Mouse (Mus musculus) kidney, adult 8-10 months (tissue): ENCODE data around the gene Prdm9.

Source experiments
- DNase-seq, 2 experiments: peaks; one replicate each; pipeline ENCODE4 v3.0.0; 2022

Gene Prdm9

GRCm38 (mm10) chr17:15526986-15527810 is 37.0 kb downstream of the Prdm9 start, which contains the start of gene Pdcd2:
Gene Pdcd2 (minus strand): TSS chr17:15527301.
- peak; percentile 96 for DNase-seq

- DNase-seq: no peak
Observed at GRCm38 (mm10) chr17:15526304-15526703, 37.9 kb downstream of the Prdm9 start.

- DNase-seq: no peak
Observed at GRCm38 (mm10) chr17:15518766-15519165, 45.4 kb downstream of the Prdm9 start.

- no peak for DNase-seq
Observed at GRCm38 (mm10) chr17:15518186-15518585, 46.0 kb downstream of the Prdm9 start.

GRCm38 (mm10) chr17:15517776-15518175 is 46.4 kb downstream of the Prdm9 start:
- no peak for DNase-seq

GRCm38 (mm10) chr17:15510694-15511093 is 53.5 kb downstream of the Prdm9 start:
- no peak for DNase-seq

- peak; percentile 98 to 99 for DNase-seq
Observed at GRCm38 (mm10) chr17:15499656-15500394, 64.3 kb downstream of the Prdm9 start, which contains the start of the genes Psmb1 and Tbp. Gene Psmb1 (minus strand): TSS chr17:15499751. Gene Tbp (plus strand): TSS chr17:15499888.

- no peak for DNase-seq
Observed at GRCm38 (mm10) chr17:15498753-15499113, 65.4 kb downstream of the Prdm9 start.

- DNase-seq: peak; percentile 92 to 94
Observed at GRCm38 (mm10) chr17:15497882-15498752, 66.0 kb downstream of the Prdm9 start.
